Mouse (Mus musculus): Measurements from ENCODE around the gene Ncan. TPM values are rescaled to one million over a fixed set of nuclear protein-coding genes. Genes with fewer than 3 reads are reported as not detected.
"Not testable (repeated sequence)": the region's sequence is repeated elsewhere in the genome, so short reads cannot be mapped to it uniquely, and the experiment has no call there.

Ncan gene
- polyA plus RNA-seq, 1 experiment: not detected

GRCm38 (mm10) chr8:70073682-70074081 is 47.0 kb downstream of the Ncan start:
- no peak for TF ChIP-seq GATA1 (IDR thresholded peaks at IDR 0.05; ENCODE audit: low read length)
- no peak for TF ChIP-seq TAL1 (IDR thresholded peaks at IDR 0.05; ENCODE audit: low read length)
- Histone ChIP-seq H3K36me3 (ENCODE audit: control insufficient read depth) (peaks cover 35% of the 10 kb centered on the region), H3K4me1 (ENCODE audit: control insufficient read depth) (peaks cover 13% of the 10 kb centered on the region), H3K4me3 (replicated peaks) (no peak overlapping the region), H3K9me3 (ENCODE audit: control insufficient read depth, low read length) (no peaks in the 10 kb centered on the region), H3K27me3 (ENCODE audit: control insufficient read depth) (0 out of 2 replicates have a peak, but pooled peaks cover 2% of the 10 kb centered on the region)

DNA sequence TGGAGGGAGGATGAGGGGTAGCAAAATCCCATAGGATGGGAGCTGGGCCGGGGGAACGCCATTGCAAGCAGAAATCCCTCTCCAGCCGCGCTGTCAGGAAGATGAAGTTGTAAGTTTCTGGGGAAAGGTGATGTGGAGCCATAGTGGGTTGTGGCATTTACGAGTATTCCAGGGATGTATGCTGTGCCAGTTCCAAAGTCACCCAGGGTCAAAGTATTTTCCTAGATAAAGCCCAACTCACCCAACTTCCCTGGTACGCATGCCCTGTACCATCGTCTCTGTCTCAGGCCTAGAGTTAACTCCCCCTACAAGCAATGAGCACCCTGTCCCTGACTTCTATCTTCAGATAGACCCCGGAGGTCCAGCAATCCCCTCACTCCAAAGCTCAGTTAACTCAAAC is 47.6 kb downstream of the Ncan start:
- Histone ChIP-seq H3K36me3 (ENCODE audit: control insufficient read depth) (peaks cover 40% of the 10 kb centered on the region), H3K4me1 (ENCODE audit: control insufficient read depth) (peaks cover 13% of the 10 kb centered on the region), H3K27me3 (ENCODE audit: control insufficient read depth) (0 out of 2 replicates have a peak, but pooled peaks cover 2% of the 10 kb centered on the region), H3K9me3 (ENCODE audit: control insufficient read depth, low read length) (no peaks in the 10 kb centered on the region), H3K4me3 (replicated peaks) (peak overlapping the region; percentile 39)
- TF ChIP-seq GATA1 (IDR thresholded peaks at IDR 0.05; ENCODE audit: low read length) (no peak), TAL1 (IDR thresholded peaks at IDR 0.05; ENCODE audit: low read length) (no peak)

GRCm38 (mm10) chr8:70072441-70073069 is 48.1 kb downstream of the Ncan start, which contains the start of gene Tm6sf2:
Gene Tm6sf2, plus strand, starts transcription at chr8:70072924.
- peak within 1 kb of the TSS; percentile 39 for H3K4me3 ChIP-seq (replicated peaks)
- peaks cover 13% of the 10 kb centered on the region for H3K4me1 ChIP-seq (ENCODE audit: control insufficient read depth)
- TF ChIP-seq GATA1 (IDR thresholded peaks at IDR 0.05; ENCODE audit: low read length) (no peak), TAL1 (IDR thresholded peaks at IDR 0.05; ENCODE audit: low read length) (no peak)
- H3K27me3 ChIP-seq (ENCODE audit: control insufficient read depth): 0 out of 2 replicates have a peak, but pooled peaks cover 2% of the 10 kb centered on the region
- no peaks in the 10 kb centered on the region for H3K9me3 ChIP-seq (ENCODE audit: control insufficient read depth, low read length)
- H3K36me3 ChIP-seq (ENCODE audit: control insufficient read depth): peaks cover 45% of the 10 kb centered on the region

DNA sequence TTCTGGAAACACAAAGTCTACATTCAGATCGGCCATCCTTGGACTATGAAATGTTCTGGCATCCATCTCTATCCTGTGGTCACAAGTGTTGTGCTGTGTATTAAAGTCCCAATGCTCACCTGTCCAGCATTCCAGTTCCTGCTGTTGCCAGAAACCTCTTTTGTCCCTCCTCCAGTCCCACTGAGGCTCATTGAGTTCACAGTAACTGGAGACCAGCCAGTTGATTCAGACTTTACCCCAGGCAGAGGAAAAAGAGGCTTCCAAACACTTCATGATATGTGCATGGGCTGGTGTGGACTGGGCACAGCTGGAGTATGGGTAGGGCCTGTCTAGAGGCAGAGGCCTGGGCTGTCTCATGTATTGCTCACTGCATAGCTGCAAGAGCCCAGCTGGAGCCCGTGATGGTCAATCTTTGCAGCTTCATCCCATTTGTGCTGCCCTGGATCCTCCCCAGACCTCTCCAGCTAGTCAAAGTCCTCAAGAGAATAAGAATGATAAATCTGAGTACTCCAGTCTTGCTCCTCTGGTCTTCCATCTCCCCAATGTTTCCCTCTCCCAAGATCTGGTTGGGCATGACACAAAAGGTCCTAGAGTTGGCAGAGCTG is 48.7 kb downstream of the Ncan start:
- Histone ChIP-seq H3K4me3 (replicated peaks) (no peak overlapping the region), H3K36me3 (ENCODE audit: control insufficient read depth) (peaks cover 49% of the 10 kb centered on the region), H3K27me3 (ENCODE audit: control insufficient read depth) (0 out of 2 replicates have a peak, but pooled peaks cover 2% of the 10 kb centered on the region), H3K4me1 (ENCODE audit: control insufficient read depth) (peaks cover 13% of the 10 kb centered on the region), H3K9me3 (ENCODE audit: control insufficient read depth, low read length) (no peaks in the 10 kb centered on the region)
- TF ChIP-seq GATA1 (IDR thresholded peaks at IDR 0.05; ENCODE audit: low read length): no peak
- TF ChIP-seq TAL1 (IDR thresholded peaks at IDR 0.05; ENCODE audit: low read length): no peak

DNA sequence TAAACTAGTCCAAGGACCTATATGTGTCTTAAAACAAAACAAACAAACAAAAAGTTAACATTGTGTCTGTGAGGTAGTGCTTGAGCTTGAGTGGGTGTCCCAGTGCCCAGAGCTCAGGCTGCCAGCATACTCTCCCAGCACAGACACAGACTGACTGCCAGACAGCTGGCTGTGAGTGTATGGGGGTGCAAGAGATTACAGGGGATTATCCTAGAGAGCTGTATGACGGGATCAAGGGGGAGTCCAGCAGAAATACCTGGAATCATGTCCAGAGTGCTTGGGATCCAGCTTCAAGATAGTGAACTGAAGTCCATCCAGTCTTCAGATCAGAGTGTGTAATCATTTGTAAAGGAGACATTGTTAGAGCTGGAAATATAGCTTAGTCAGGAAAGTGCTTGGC is 63.0 kb downstream of the Ncan start:
- Histone ChIP-seq H3K4me1 (ENCODE audit: control insufficient read depth) (no peaks in the 10 kb centered on the region), H3K4me3 (replicated peaks) (no peak overlapping the region), H3K27me3 (ENCODE audit: control insufficient read depth) (no peaks in the 10 kb centered on the region), H3K9me3 (ENCODE audit: control insufficient read depth, low read length) (no peaks in the 10 kb centered on the region), H3K36me3 (ENCODE audit: control insufficient read depth) (peaks cover 91% of the 10 kb centered on the region)
- TF ChIP-seq GATA1 (IDR thresholded peaks at IDR 0.05; ENCODE audit: low read length): no peak

DNA sequence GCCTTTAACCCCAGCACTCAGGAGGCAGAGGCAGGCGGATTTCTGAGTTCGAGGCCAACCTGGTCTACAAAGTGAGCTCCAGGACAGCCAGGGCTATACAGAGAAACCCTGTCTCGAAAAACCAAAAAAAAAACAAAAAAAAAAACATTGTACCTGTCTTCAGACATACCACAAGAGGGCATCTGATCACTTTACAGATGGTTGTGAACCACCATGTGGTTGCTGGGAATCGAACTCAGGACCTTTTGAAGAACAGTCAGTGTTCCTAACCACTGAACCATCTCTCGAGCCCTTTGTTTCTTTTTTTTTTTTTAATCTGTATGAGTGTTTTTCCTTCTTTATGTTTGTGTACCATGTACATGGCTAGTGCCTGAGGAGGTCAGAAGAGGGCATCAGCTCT is 70.2 kb downstream of the Ncan start:
- not testable (repeated sequence) for H3K4me3 ChIP-seq (replicated peaks); H3K4me1 ChIP-seq (ENCODE audit: control insufficient read depth); H3K9me3 ChIP-seq (ENCODE audit: control insufficient read depth, low read length); H3K27me3 ChIP-seq (ENCODE audit: control insufficient read depth)
- H3K36me3 ChIP-seq (ENCODE audit: control insufficient read depth): peaks cover 68% of the 10 kb centered on the region

DNA sequence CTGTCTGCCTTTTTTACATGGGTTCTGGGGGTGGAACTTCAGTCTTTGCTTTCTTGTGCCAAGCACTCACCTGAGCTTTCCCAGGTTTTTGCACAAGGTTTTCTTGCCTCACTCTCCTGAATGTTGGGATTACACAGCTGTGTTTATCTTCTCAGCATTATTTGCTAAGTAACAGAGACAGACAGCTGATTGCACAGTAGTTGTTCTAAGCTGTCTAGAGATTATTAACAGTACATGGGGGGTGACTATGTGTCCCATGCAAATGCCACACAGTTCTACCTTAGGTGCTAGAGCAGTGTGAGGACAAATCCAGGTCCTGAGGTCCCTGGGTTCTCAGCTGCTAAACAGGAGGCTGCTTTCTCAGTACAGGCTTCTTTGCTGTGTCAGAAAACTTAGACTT is 71.0 kb downstream of the Ncan start:
- no peak overlapping the region for H3K4me3 ChIP-seq (replicated peaks)
- no peaks in the 10 kb centered on the region for H3K27me3 ChIP-seq (ENCODE audit: control insufficient read depth)
- H3K9me3 ChIP-seq (ENCODE audit: control insufficient read depth, low read length): no peaks in the 10 kb centered on the region
- H3K4me1 ChIP-seq (ENCODE audit: control insufficient read depth): peaks cover 2% of the 10 kb centered on the region
- no peak for TF ChIP-seq GATA1 (IDR thresholded peaks at IDR 0.05; ENCODE audit: low read length)
- no peak for TF ChIP-seq TAL1 (IDR thresholded peaks at IDR 0.05; ENCODE audit: low read length)
- peaks cover 62% of the 10 kb centered on the region for H3K36me3 ChIP-seq (ENCODE audit: control insufficient read depth)

- Histone ChIP-seq H3K4me3 (replicated peaks) (peak overlapping the region; percentile 80), H3K36me3 (ENCODE audit: control insufficient read depth) (peaks cover 27% of the 10 kb centered on the region), H3K9me3 (ENCODE audit: control insufficient read depth, low read length) (no peaks in the 10 kb centered on the region), H3K27me3 (ENCODE audit: control insufficient read depth) (no peaks in the 10 kb centered on the region), H3K4me1 (ENCODE audit: control insufficient read depth) (peaks cover 47% of the 10 kb centered on the region)
- no peak for TF ChIP-seq GATA1 (IDR thresholded peaks at IDR 0.05; ENCODE audit: low read length)
- no peak for TF ChIP-seq TAL1 (IDR thresholded peaks at IDR 0.05; ENCODE audit: low read length)
These were observed 76.7 kb downstream of the Ncan start for GRCm38 (mm10) chr8:70043996-70044395.

Other genes with a start within 250 kb of the Ncan start
- not detected in 2 replicates for gene Cilp2, start 233.2 kb downstream of the Ncan start, polyA plus RNA-seq (2012)
- 0.10 and 0.18 TPM in 2 replicates for gene Tssk6, start 218.7 kb downstream of the Ncan start, polyA plus RNA-seq (2012)
- gene Ndufa13, start 218.3 kb downstream of the Ncan start, polyA plus RNA-seq (2012): 18.1 and 19.7 TPM in 2 replicates
- gene Yjefn3, start 218.2 kb downstream of the Ncan start, polyA plus RNA-seq (2012): 0.17 and 0.58 TPM in 2 replicates
- 5.9 and 8.1 TPM in 2 replicates for gene Gatad2a, start 124.5 kb downstream of the Ncan start, polyA plus RNA-seq (2012)
- gene Mau2, start 78.1 kb downstream of the Ncan start, polyA plus RNA-seq (2012): 1.5 TPM in 2 replicates
- gene Sugp1, start 78.1 kb downstream of the Ncan start, polyA plus RNA-seq (2012): 4.0 TPM in 2 replicates
- 0.03 TPM in 1 of 2 replicates, not detected in the other for gene Tm6sf2, start 47.9 kb downstream of the Ncan start, polyA plus RNA-seq (2012)
- gene Hapln4, start 37.4 kb downstream of the Ncan start, polyA plus RNA-seq (2012): not detected in 2 replicates
- gene Nr2c2ap, start 10.5 kb upstream of the Ncan start, polyA plus RNA-seq (2012): 0.21 and 0.41 TPM in 2 replicates
- gene Rfxank, start 18.3 kb upstream of the Ncan start, polyA plus RNA-seq (2012): 1.8 and 2.5 TPM in 2 replicates
- gene Borcs8, start 18.6 kb upstream of the Ncan start, polyA plus RNA-seq (2012): 2.9 and 4.0 TPM in 2 replicates
- 0.14 and 0.29 TPM in 2 replicates for gene Mef2b, start 18.8 kb upstream of the Ncan start, polyA plus RNA-seq (2012)
- gene Tmem161a, start 51.5 kb upstream of the Ncan start, polyA plus RNA-seq (2012): 9.0 and 11.2 TPM in 2 replicates
- 2.6 and 2.9 TPM in 2 replicates for gene Slc25a42, start 91.4 kb upstream of the Ncan start, polyA plus RNA-seq (2012)
- 1.5 and 2.7 TPM in 2 replicates for gene Sugp2, start 113.4 kb upstream of the Ncan start, polyA plus RNA-seq (2012)
- 1.6 and 2.2 TPM in 2 replicates for gene Armc6, start 113.6 kb upstream of the Ncan start, polyA plus RNA-seq (2012)
- 0.24 and 0.26 TPM in 2 replicates for gene Homer3, start 162.0 kb upstream of the Ncan start, polyA plus RNA-seq (2012)
- gene Ddx49, start 181.6 kb upstream of the Ncan start, polyA plus RNA-seq (2012): 2.8 and 3.8 TPM in 2 replicates
- 32.6 and 34.2 TPM in 2 replicates for gene Cope, start 181.6 kb upstream of the Ncan start, polyA plus RNA-seq (2012)
- gene Cers1, start 194.9 kb upstream of the Ncan start, polyA plus RNA-seq (2012): 0.06 TPM in 1 of 2 replicates, not detected in the other
- gene Gdf1, start 208.9 kb upstream of the Ncan start, polyA plus RNA-seq (2012): 0.10 and 0.13 TPM in 2 replicates
- 18.7 and 18.9 TPM in 2 replicates for gene Upf1, start 232.4 kb upstream of the Ncan start, polyA plus RNA-seq (2012)

Data from erythroblast, embryonic 14.5 days (primary cell).